Mouse (Mus musculus) stomach, postnatal 0 days (tissue): ENCODE measurements at regions not wholly inside any gene's neighbourhood (a gene's known extent, or its start where the extent isn't known, plus 50 kb on each side); places are given as distances from the start of the nearest gene placed in this dataset.

Source experiments
- CTCF ChIP-seq: IDR thresholded peaks from 2 replicates; pipeline ENCODE4 v1.5.1; 2016; ENCODE audit warnings: antibody characterized with exemption, low read depth, mild to moderate bottlenecking, moderate library complexity
- EP300 ChIP-seq: optimal IDR thresholded peaks from 2 replicates; pipeline ENCODE3; 2016; ENCODE audit warnings: antibody characterized with exemption

- TF ChIP-seq EP300: no peak
- TF ChIP-seq CTCF: peak; percentile 83
These were observed 72.2 kb upstream of the Gm6993 start for GRCm38 (mm10) chr12:31168221-31168890.
